In the genomic region with DNA sequence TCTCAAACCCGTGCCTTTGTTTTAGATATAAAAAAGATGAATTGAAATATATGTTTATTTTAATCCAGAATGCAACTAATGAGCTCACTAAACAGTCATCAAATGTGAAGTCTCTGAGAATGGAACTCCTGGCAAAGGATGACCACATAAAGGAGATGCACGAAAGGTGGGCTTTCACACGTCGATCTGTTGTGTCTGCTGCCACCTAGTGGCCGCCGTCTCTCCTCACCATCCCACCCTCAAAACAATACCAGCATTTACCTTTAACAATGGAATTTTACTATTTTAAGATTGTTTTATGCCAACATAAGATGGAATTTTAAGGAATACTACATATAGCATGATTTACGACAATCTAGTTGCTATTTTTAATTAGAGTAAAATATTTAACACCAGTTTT, we compare ENCODE assay signal across 8 mouse cellular contexts.
A peak's percentile ranks its signal among the peaks of the same experiment; 100 is the strongest.
DNase-seq lines count a peak whose midpoint lies in the region; ATAC-seq and TF ChIP-seq lines count a peak whose summit lies in the region.
"Had no signal": no experiment of that assay in that cellular context is flagged by ENCODE, and none has a peak within 500 bp of the region (broad histone marks: within the 10 kb centered on the region; RNA-seq: fewer than 3 reads in every experiment).

No protein-coding gene starts in this region.

- H3K4me1 ChIP-seq in forebrain, embryonic 15.5 days, result no peaks in the 10 kb centered on the region
- H3K4me1 ChIP-seq in kidney, embryonic 14.5 days (ENCODE audit: control insufficient read depth, insufficient read depth, low read length), result no peaks in the 10 kb centered on the region
- H3K4me1 ChIP-seq in lung, embryonic 14.5 days (ENCODE audit: insufficient read depth), result no peaks in the 10 kb centered on the region
- H3K4me1 ChIP-seq: limb, embryonic 13.5 days had no signal

- H3K9me3 ChIP-seq in forebrain, embryonic 15.5 days, result no peaks in the 10 kb centered on the region
- H3K9me3 ChIP-seq in kidney, embryonic 14.5 days (ENCODE audit: control insufficient read depth, low read length), result no peaks in the 10 kb centered on the region
- H3K9me3 ChIP-seq in lung, embryonic 14.5 days (ENCODE audit: low read depth, low read length), result no peaks in the 10 kb centered on the region
- H3K9me3 ChIP-seq: limb, embryonic 13.5 days had no signal

- H3K36me3 ChIP-seq in C2C12 (ENCODE audit: control insufficient read depth, insufficient read depth), result no peaks in the 10 kb centered on the region
- no peaks in the 10 kb centered on the region for H3K36me3 ChIP-seq in forebrain, embryonic 15.5 days
- no peaks in the 10 kb centered on the region; the same call in 1 of the 2 replicates for H3K36me3 ChIP-seq in kidney, embryonic 14.5 days (ENCODE audit: control insufficient read depth, insufficient read depth, low read length)
- 0 out of 2 replicates have a peak, but pooled peaks cover 5% of the 10 kb centered on the region for H3K36me3 ChIP-seq in lung, embryonic 14.5 days (ENCODE audit: insufficient read depth)

- WGBS in forebrain, embryonic 15.5 days, result 13% methylated on average over 7 of the region's 7 CpGs
- 14% methylated on average over 7 of the region's 7 CpGs for WGBS in kidney, embryonic 14.5 days
- 12% methylated on average over 7 of the region's 7 CpGs for WGBS in lung, embryonic 14.5 days

- H3K4me3 ChIP-seq in C2C12 (ENCODE audit: insufficient read depth, poor library complexity, severe bottlenecking), result no peak overlapping the region
- H3K4me3 ChIP-seq in forebrain, embryonic 15.5 days, result no peak overlapping the region
- H3K4me3 ChIP-seq in kidney, embryonic 14.5 days (ENCODE audit: low read length), result no peak overlapping the region
- H3K4me3 ChIP-seq in lung, embryonic 14.5 days (ENCODE audit: low read depth, low read length), result no peak overlapping the region
- H3K4me3 ChIP-seq: limb, embryonic 13.5 days had no signal

- no peak overlapping the region for H3ac ChIP-seq in C2C12 (ENCODE audit: control insufficient read depth, insufficient read length, low read depth)

- no peak overlapping the region for H3K9ac ChIP-seq in forebrain, embryonic 15.5 days (replicated peaks)
- no peak overlapping the region for H3K9ac ChIP-seq in kidney, embryonic 14.5 days (ENCODE audit: low read depth, low read length)
- H3K9ac ChIP-seq in lung, embryonic 14.5 days, result no peak overlapping the region
- H3K9ac ChIP-seq: limb, embryonic 13.5 days had no signal

- H3K79me3 ChIP-seq in C2C12 (ENCODE audit: low read depth), result no peaks in the 10 kb centered on the region

- no peak overlapping the region for H3K4me2 ChIP-seq in forebrain, embryonic 15.5 days (replicated peaks)
- no peak overlapping the region for H3K4me2 ChIP-seq in kidney, embryonic 14.5 days (replicated peaks; ENCODE audit: low read depth, low read length)
- H3K4me2 ChIP-seq in lung, embryonic 14.5 days, result no peak overlapping the region
- H3K4me2 ChIP-seq: limb, embryonic 13.5 days had no signal

- H3K79me2 ChIP-seq in C2C12 (ENCODE audit: control insufficient read depth, insufficient read depth), result no peaks in the 10 kb centered on the region

- H3K27me3 ChIP-seq in C2C12 (ENCODE audit: control insufficient read depth, insufficient read depth, insufficient read length), result no peaks in the 10 kb centered on the region
- H3K27me3 ChIP-seq in forebrain, embryonic 15.5 days, result no peaks in the 10 kb centered on the region
- H3K27me3 ChIP-seq in kidney, embryonic 14.5 days (ENCODE audit: control insufficient read depth, insufficient read depth, low read length), result no peaks in the 10 kb centered on the region
- no peaks in the 10 kb centered on the region for H3K27me3 ChIP-seq in lung, embryonic 14.5 days (ENCODE audit: insufficient read depth, low read length)
- H3K27me3 ChIP-seq: limb, embryonic 13.5 days had no signal

- peak; percentile 81 for TF ChIP-seq CTCF in C2C12 (IDR thresholded peaks at IDR 0.05; ENCODE audit: control insufficient read depth, insufficient read depth, insufficient read length)
- peak; percentile 93 for TF ChIP-seq CTCF in lung, embryonic 14.5 days (IDR thresholded peaks at IDR 0.05; ENCODE audit: low read depth)

- ATAC-seq in cerebellum, adult (ENCODE audit: insufficient number of reproducible peaks, low FRiP score, low TSS enrichment), result 0 out of 2 replicates have a peak, but pooled peaks have one; percentile 45
- peak; percentile 90 for ATAC-seq in forebrain, embryonic 15.5 days (replicated peaks)
- ATAC-seq in kidney, embryonic 14.5 days (ENCODE audit: low FRiP score, low TSS enrichment), result peak; percentile 78
- no peak for ATAC-seq in lung, embryonic 14.5 days (ENCODE audit: insufficient read depth)

- peak; percentile 63 for DNase-seq in ES-CJ7 (ENCODE audit: low read depth, low spot score)
- DNase-seq in lung, embryonic 14.5 days, result peak; percentile 88
- peak; percentile 75 for DNase-seq in retina, postnatal 1 day

- no peak overlapping the region for H3K27ac ChIP-seq in forebrain, embryonic 15.5 days (replicated peaks)
- no peak overlapping the region for H3K27ac ChIP-seq in kidney, embryonic 14.5 days (ENCODE audit: low read depth, low read length)
- no peak overlapping the region for H3K27ac ChIP-seq in lung, embryonic 14.5 days (ENCODE audit: low read depth)
- H3K27ac ChIP-seq: limb, embryonic 13.5 days had no signal

TF ChIP-seq in C2C12, 6 proteins besides CTCF, POLR2A, EP300 and RAD21:
- TF ChIP-seq CEBPB (IDR thresholded peaks at IDR 0.05; ENCODE audit: low read depth), result no peak
- no peak for TF ChIP-seq FOSL1 (IDR thresholded peaks at IDR 0.05; ENCODE audit: insufficient read depth, low read length, poor library complexity, severe bottlenecking)
- TF ChIP-seq MYOG (IDR thresholded peaks at IDR 0.05; ENCODE audit: control insufficient read depth, extremely low read depth, insufficient read length), result no peak
- TF ChIP-seq MYOD1 (IDR thresholded peaks at IDR 0.05; ENCODE audit: control insufficient read depth, insufficient read length, low read depth), result no peak
- no peak for TF ChIP-seq MAX (IDR thresholded peaks at IDR 0.05)
